Mouse (Mus musculus): ENCODE results near the gene Enho. TPM values are rescaled to one million over a fixed set of nuclear protein-coding genes. Genes with fewer than 3 reads are reported as not detected.

The Enho gene
- polyA plus RNA-seq, 1 experiment from 2014 or later = 92.1 TPM

DNA sequence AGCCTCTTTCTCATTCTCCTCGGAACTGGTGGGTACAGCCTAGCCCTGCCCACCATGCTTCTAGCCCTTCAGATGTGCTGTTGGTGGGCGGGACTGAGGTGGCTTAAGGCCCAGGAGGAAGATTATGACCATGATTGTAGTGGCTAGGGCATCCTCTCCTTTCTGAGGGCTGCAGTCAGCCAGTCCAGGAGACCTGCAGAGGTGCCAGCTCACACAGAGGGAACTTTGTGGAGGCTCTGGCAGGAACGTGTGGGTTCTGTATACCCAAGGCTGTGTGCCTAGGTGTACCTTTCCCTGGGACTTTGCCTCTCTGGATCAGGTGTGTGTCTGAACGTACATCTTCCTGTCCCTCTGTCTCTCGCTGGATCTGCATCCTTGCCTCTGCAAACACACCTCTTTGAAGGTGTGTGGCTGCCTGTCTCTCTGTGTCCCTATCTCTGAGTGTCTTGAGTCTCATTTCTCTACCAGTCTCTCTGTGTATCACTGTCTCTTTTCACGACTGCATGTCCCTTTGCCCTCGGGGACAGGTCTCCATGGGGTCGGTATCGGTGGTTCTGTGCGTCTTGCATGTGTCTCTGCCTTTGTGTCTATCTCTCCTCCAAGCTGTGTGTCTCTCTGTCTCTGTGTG, 796 bp downstream of the Enho start:
- Histone ChIP-seq H3K27me3 (peaks cover 9% of the 10 kb centered on the region; the same call in 1 of the 2 replicates), H3K4me3 (replicated peaks) (peak overlapping the region; percentile 74), H3K36me3 (peaks cover 10% of the 10 kb centered on the region), H3K4me2 (replicated peaks) (peak overlapping the region; percentile 71), H3K27ac (peak overlapping the region; percentile 93), H3K9ac (replicated peaks) (peak overlapping the region; percentile 92), H3K9me3 (no peaks in the 10 kb centered on the region), H3K4me1 (replicated peaks) (peaks cover 58% of the 10 kb centered on the region)
- 8% methylated on average over 10 of the region's 10 CpGs for WGBS
- peak; percentile 40 for ATAC-seq

- Histone ChIP-seq H3K4me1 (replicated peaks) (peaks cover 62% of the 10 kb centered on the region), H3K4me3 (replicated peaks) (peak overlapping the region; percentile 74), H3K9me3 (no peaks in the 10 kb centered on the region), H3K27me3 (peaks cover 9% of the 10 kb centered on the region; the same call in 1 of the 2 replicates), H3K27ac (peak overlapping the region; percentile 93), H3K4me2 (replicated peaks) (peak overlapping the region; percentile 71), H3K36me3 (peaks cover 10% of the 10 kb centered on the region), H3K9ac (replicated peaks) (peak overlapping the region; percentile 92)
- ATAC-seq = no peak
- 80% methylated on average over 6 of the region's 6 CpGs for WGBS
Measured at GRCm38 (mm10) chr4:41638828-41639213, 1.3 kb downstream of the Enho start.

DNA sequence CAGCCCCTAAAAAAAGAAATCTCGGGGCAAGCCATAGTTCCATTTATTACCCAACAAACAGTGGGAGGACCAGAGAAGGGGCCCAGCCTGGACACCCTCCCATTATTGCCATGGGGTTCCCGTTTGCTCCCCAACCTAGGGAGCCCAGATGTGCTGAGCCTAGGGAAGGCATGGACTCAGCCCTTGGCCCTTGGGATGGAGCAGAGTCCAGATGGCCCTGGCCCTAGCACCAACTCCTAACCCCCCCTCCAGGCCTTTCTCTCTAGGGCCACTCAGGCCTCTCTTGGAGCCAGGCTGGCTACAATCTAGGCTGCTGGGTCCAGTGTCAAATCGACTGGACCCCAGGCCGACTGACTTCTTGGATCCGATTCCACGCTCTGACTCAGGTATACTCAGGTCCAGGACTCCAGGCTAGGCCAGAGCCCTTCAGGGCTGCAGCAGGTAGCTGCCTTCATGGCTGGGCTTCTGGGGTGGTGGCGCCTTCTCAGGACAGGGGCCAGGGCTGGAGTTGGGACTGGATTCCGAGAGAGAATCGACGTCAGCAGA, 1.9 kb downstream of the Enho start:
- Histone ChIP-seq H3K4me2 (replicated peaks) (peak overlapping the region; percentile 71), H3K4me3 (replicated peaks) (peak overlapping the region; percentile 74), H3K9ac (replicated peaks) (peak overlapping the region; percentile 92), H3K9me3 (no peaks in the 10 kb centered on the region), H3K4me1 (replicated peaks) (peaks cover 64% of the 10 kb centered on the region), H3K27me3 (peaks cover 9% of the 10 kb centered on the region; the same call in 1 of the 2 replicates), H3K27ac (no peak overlapping the region), H3K36me3 (peaks cover 10% of the 10 kb centered on the region)
- no peak for ATAC-seq
- 93% methylated on average over 10 of the region's 10 CpGs for WGBS

GRCm38 (mm10) chr4:41636882-41637635, 3.1 kb downstream of the Enho start:
- H3K9ac ChIP-seq (replicated peaks) = peak overlapping the region; percentile 26; the same call in 1 of the 2 replicates

DNA sequence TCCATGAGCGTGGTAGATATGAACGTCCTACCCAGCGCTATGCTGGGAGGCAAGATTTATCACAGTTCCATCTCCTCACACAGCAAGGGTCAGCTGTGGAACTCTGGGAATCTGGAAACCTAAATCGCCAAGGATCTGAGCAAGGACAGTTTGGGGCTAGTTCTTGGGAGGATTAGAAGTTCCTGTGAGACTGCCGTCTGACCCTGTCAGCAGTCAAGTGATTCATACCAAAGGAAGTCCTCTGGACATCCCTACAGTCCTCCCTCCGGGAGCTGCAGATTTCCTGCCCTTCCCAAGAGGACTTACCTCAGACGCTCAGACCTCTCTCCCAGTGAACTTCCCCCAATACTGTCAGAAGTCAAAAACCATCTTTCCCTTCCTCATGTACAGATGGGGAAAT, 3.8 kb downstream of the Enho start:
- Histone ChIP-seq H3K4me3 (replicated peaks) (no peak overlapping the region), H3K36me3 (peaks cover 10% of the 10 kb centered on the region), H3K9me3 (no peaks in the 10 kb centered on the region), H3K27ac (peak overlapping the region; percentile 68), H3K9ac (replicated peaks) (peak overlapping the region; percentile 28; the same call in 1 of the 2 replicates), H3K4me2 (replicated peaks) (0 out of 2 replicates have a peak overlapping the region, but pooled peaks have one; percentile 1), H3K4me1 (replicated peaks) (peaks cover 82% of the 10 kb centered on the region), H3K27me3 (0 out of 2 replicates have a peak, but pooled peaks cover 6% of the 10 kb centered on the region)
- ATAC-seq = no peak
- 58% methylated on average over 7 of the region's 7 CpGs for WGBS

More at GRCm38 (mm10) chr4:41636882-41637635, 3.1 kb downstream of the Enho start:
- no peak overlapping the region for H3K4me3 ChIP-seq (replicated peaks)
- no peak for ATAC-seq
- H3K27me3 ChIP-seq = 0 out of 2 replicates have a peak, but pooled peaks cover 6% of the 10 kb centered on the region
- peak overlapping the region; percentile 71; the same call in 1 of the 2 replicates for H3K4me2 ChIP-seq (replicated peaks)
- WGBS = 86% methylated on average over 10 of the region's 10 CpGs
- peaks cover 10% of the 10 kb centered on the region for H3K36me3 ChIP-seq
- no peaks in the 10 kb centered on the region for H3K9me3 ChIP-seq
- H3K27ac ChIP-seq = 0 out of 2 replicates have a peak overlapping the region, but pooled peaks have one; percentile 68
- H3K4me1 ChIP-seq (replicated peaks) = peaks cover 75% of the 10 kb centered on the region

- Histone ChIP-seq H3K4me1 (replicated peaks) (peaks cover 86% of the 10 kb centered on the region), H3K36me3 (peaks cover 10% of the 10 kb centered on the region), H3K9me3 (no peaks in the 10 kb centered on the region), H3K9ac (replicated peaks) (peak overlapping the region; percentile 28; the same call in 1 of the 2 replicates), H3K4me2 (replicated peaks) (no peak overlapping the region), H3K27ac (peak overlapping the region; percentile 68; the same call in 1 of the 2 replicates), H3K4me3 (replicated peaks) (no peak overlapping the region), H3K27me3 (0 out of 2 replicates have a peak, but pooled peaks cover 6% of the 10 kb centered on the region)
- no peak for ATAC-seq
- 60% methylated on average over 2 of the region's 2 CpGs for WGBS
Measured at GRCm38 (mm10) chr4:41635906-41636305, 4.2 kb downstream of the Enho start.

DNA sequence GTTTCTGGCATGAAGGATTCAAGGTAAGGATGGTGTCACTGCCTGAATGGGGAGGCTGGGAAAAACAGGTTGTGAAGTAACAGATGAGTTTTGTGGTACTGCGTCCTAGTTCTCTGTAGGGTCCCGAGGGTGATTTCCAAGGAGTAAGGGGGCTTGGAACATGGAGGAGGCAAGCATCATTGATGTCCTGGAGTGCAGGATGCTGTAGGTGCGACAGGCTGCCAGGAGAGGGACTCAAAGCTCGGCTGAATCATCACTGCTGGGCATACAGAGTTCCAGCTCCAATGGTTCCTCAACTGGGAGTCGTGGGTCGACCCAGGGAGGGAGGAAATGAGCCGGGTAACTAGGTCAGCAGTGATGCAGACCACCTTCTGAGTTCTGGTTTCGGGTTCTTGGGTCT, 4.9 kb downstream of the Enho start:
- WGBS = 79% methylated on average over 8 of the region's 8 CpGs
- no peaks in the 10 kb centered on the region for H3K9me3 ChIP-seq
- ATAC-seq = no peak
- H3K36me3 ChIP-seq = peaks cover 10% of the 10 kb centered on the region
- peaks cover 86% of the 10 kb centered on the region for H3K4me1 ChIP-seq (replicated peaks)
- no peak overlapping the region for H3K9ac ChIP-seq (replicated peaks)
- no peak overlapping the region for H3K4me2 ChIP-seq (replicated peaks)
- H3K4me3 ChIP-seq (replicated peaks) = no peak overlapping the region
- no peak overlapping the region for H3K27ac ChIP-seq
- 0 out of 2 replicates have a peak, but pooled peaks cover 6% of the 10 kb centered on the region for H3K27me3 ChIP-seq

DNA sequence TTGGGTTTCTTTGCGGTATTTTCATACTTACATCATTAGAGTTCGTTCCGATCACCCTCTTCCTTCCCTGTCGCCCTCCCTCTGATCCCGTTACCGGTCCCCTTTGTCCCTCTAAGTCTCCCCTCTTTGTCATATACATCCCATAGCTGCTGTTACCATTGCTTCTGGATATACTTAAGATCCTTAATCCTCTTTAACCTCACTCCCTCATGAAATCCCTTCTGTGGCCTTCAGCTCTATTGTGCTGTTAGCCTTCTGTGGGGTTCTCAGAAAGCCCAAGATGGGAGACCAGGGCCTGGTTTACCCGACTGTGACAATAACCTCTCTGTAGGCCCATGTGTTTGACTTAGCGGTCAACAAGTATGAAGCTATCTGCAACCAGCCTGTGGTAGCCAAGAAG, 5.5 kb downstream of the Enho start:
- Histone ChIP-seq H3K27ac (no peak overlapping the region), H3K36me3 (peaks cover 10% of the 10 kb centered on the region), H3K4me1 (replicated peaks) (peaks cover 92% of the 10 kb centered on the region), H3K4me2 (replicated peaks) (no peak overlapping the region), H3K4me3 (replicated peaks) (no peak overlapping the region), H3K9ac (replicated peaks) (no peak overlapping the region), H3K9me3 (no peaks in the 10 kb centered on the region), H3K27me3 (0 out of 2 replicates have a peak, but pooled peaks cover 6% of the 10 kb centered on the region)
- WGBS = 47% methylated on average over 8 of the region's 8 CpGs
- ATAC-seq = no peak

DNA sequence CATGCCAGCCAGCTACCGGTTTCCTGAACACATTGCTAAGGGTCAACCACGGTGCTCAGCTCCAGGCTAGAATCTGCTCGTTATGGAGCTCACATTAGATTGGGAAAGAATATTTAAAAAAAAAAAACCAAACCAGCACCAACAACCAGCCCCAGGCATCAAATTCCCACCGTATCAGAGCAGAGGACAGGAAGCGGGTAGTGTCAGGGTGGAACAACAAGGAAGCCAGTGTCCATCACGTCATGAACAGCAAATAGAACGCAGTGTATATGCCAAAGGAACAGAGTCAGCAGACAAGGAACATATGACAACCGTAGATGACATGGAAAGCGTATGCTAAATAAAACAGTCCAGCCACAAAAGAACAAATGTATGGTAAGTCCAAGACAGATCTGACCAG, 7.1 kb downstream of the Enho start:
- H3K4me3 ChIP-seq (replicated peaks) = no peak overlapping the region
- WGBS = 82% methylated on average over 9 of the region's 9 CpGs
- H3K36me3 ChIP-seq = peaks cover 10% of the 10 kb centered on the region
- no peak for ATAC-seq
- no peak overlapping the region for H3K9ac ChIP-seq (replicated peaks)
- H3K4me2 ChIP-seq (replicated peaks) = no peak overlapping the region
- no peak overlapping the region for H3K27ac ChIP-seq
- H3K9me3 ChIP-seq = no peaks in the 10 kb centered on the region
- peaks cover 93% of the 10 kb centered on the region for H3K4me1 ChIP-seq (replicated peaks)
- 0 out of 2 replicates have a peak, but pooled peaks cover 6% of the 10 kb centered on the region for H3K27me3 ChIP-seq

DNA sequence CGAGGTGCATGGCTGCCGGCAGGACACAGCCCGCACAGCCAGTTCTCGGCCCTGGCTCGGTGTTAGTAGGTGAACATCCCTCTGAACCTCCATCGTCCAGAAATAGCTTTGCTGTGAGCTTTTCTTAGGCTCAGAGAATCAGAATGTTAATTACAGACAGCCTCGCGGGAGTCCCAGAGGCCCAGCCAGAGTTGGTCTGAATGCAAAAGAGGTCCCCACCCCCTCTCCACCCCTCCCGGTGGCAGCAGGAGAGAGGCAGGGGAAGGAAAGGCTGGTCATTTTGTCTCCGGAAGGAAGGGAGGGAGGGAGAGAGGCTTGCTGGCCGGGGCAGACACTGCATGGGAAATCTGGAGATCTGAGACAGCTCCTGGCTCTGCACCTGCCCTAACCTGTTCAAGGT, 8.7 kb downstream of the Enho start:
- no peaks in the 10 kb centered on the region for H3K9me3 ChIP-seq
- peaks cover under 1% of the 10 kb centered on the region; the same call in 1 of the 2 replicates for H3K27me3 ChIP-seq
- H3K4me2 ChIP-seq (replicated peaks) = peak overlapping the region; percentile 27
- under 1% methylated on average over 11 of the region's 11 CpGs for WGBS
- no peaks in the 10 kb centered on the region for H3K36me3 ChIP-seq
- H3K9ac ChIP-seq (replicated peaks) = peak overlapping the region; percentile 33; the same call in 1 of the 2 replicates
- peak overlapping the region; percentile 83 for H3K27ac ChIP-seq
- peak; percentile 44 for ATAC-seq
- no peak overlapping the region for H3K4me3 ChIP-seq (replicated peaks)
- peaks cover 90% of the 10 kb centered on the region for H3K4me1 ChIP-seq (replicated peaks)

DNA sequence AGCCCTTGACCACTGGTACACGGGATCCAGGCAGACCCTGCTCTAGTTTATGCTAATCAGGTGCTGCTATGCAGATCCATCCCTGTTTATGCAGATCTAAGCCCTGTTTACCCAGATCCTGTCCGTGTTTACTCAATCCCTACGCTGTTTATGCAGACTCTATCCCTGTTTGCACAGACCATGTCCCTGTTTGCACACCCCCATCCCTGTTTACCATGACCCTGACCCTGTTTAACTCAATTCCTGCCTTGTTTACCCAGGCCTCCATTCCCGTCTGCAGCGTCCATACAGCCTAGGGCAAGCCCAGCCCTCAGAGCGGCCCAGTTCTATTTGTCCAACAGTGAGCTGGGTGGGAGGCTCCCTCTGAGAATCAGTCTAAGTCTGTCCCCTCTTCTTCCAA, 9.9 kb downstream of the Enho start:
- H3K27ac ChIP-seq = peak overlapping the region; percentile 21; the same call in 1 of the 2 replicates
- no peak overlapping the region for H3K4me2 ChIP-seq (replicated peaks)
- no peak overlapping the region for H3K9ac ChIP-seq (replicated peaks)
- ATAC-seq = 0 out of 2 replicates have a peak, but pooled peaks have one; percentile 10
- peaks cover 11% of the 10 kb centered on the region for H3K27me3 ChIP-seq
- no peaks in the 10 kb centered on the region for H3K36me3 ChIP-seq
- 26% methylated on average over 6 of the region's 6 CpGs for WGBS
- H3K4me3 ChIP-seq (replicated peaks) = no peak overlapping the region
- peaks cover 78% of the 10 kb centered on the region for H3K4me1 ChIP-seq (replicated peaks)
- no peaks in the 10 kb centered on the region for H3K9me3 ChIP-seq
